Mouse (Mus musculus) forebrain, embryonic 16.5 days (tissue): ENCODE measurements around the gene Jpt2. TPM values are rescaled to one million over a fixed set of nuclear protein-coding genes. Genes with fewer than 3 reads are reported as not detected.

Source experiments
- ATAC-seq: fragments of 200-750 bp; cut with Nextera tagmentation; 2 replicates; pipeline ENCODE4 v1.8.0; 2017; ENCODE audit warnings: mild to moderate bottlenecking, moderate library complexity
- H3K27ac ChIP-seq: fragments of 300-500 bp; sonication (generic); 2 replicates; pipeline ENCODE4 v1.5.1; 2014; ENCODE audit warnings: low read length, control low read depth
- H3K27me3 ChIP-seq: fragments of 300-500 bp; sonication (generic); replicated peaks from 2 replicates; pipeline ENCODE4 v1.6.1; 2014; ENCODE audit warnings: low read length; ENCODE audit not compliant: control insufficient read depth, insufficient read depth
- H3K36me3 ChIP-seq: fragments of 300-500 bp; sonication (generic); 2 replicates; pipeline ENCODE4 v1.6.1; 2014; ENCODE audit not compliant: control insufficient read depth, insufficient read depth
- H3K4me1 ChIP-seq: fragments of 300-500 bp; sonication (generic); replicated peaks from 2 replicates; pipeline ENCODE4 v1.6.1; 2014; ENCODE audit warnings: low read length; ENCODE audit not compliant: control insufficient read depth, insufficient read depth
- H3K4me2 ChIP-seq: fragments of 300-500 bp; sonication (generic); 2 replicates; pipeline ENCODE4 v1.6.1; 2014; ENCODE audit warnings: mild to moderate bottlenecking, low read length, control low read depth
- H3K4me3 ChIP-seq: fragments of 300-500 bp; sonication (generic); replicated peaks from 2 replicates; pipeline ENCODE4 v1.5.1; 2014; ENCODE audit warnings: mild to moderate bottlenecking, low read length, control low read depth
- H3K9ac ChIP-seq: fragments of 300-500 bp; sonication (generic); replicated peaks from 2 replicates; pipeline ENCODE4 v1.6.1; 2014; ENCODE audit warnings: low read depth, low read length, control low read depth
- H3K9me3 ChIP-seq: fragments of 300-500 bp; sonication (generic); 2 replicates; pipeline ENCODE4 v1.6.1; 2016; ENCODE audit warnings: low read length; ENCODE audit not compliant: control insufficient read depth
- WGBS: fragments of 180-500 bp; shearing (Covaris S2); extraction: QIAGEN DNeasy Blood & Tissue Kit; methylation state at CpG from one replicate; pipeline ENCODE4 v1.1.7; 2014; 5-methylcytosine and 5-hydroxymethylcytosine counted together
- polyA plus RNA-seq: library from polyadenylated mRNA; unstranded; fragments of >200 nt; fragmentation: Nextera tagmentation; extraction: Ambion mirVana; gene quantifications from 2 replicates; pipeline ENCODE4 v1.2.1, GENCODE M21; 2015

The Jpt2 gene
- polyA plus RNA-seq, 1 experiment from 2014 or later = 99.1 TPM

DNA sequence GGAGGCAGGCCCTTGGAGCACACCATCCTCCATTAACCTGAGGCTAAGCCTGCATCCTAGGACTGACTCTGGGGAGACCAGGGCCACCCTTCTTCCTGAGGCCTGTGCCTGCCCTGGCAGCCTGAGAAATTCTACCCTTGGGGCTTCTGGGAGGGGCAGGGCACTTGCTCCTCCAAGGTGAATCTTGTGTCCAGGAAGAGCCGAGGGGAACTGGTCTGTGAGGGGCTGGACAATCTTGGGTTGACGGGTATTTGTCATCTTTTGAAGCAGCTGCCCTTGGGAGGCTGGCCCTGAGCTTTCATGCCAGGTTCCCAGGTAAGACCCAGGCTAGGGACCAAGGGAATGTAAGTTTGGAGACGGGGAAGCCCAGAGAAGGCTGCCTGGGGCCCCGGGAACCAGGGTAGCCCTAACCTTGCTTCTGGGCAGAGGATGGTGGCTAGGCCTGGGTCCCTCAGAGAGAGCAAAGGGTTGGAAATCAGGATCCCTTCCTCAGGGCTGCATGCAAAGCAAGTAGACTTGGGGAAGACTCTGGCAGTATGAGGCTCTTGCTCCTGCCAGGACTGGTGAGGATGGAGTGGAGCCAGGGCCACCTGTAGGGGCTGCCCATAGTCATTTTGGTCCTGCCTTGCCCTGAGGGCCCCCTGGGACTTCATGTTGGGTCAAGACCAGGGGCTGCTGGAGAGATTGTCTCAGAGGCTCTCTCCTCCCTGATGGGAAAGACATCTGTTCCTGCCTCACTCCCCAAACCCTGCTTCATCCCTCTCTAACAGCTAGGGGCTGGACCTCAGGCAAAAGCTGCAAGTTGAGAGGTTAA lies 62.2 kb downstream of the Jpt2 start:
- Histone ChIP-seq H3K4me1 (peaks cover 31% of the 10 kb centered on the region), H3K9me3 (no peaks in the 10 kb centered on the region), H3K4me3 (no peak overlapping the region), H3K27me3 (no peaks in the 10 kb centered on the region), H3K9ac (no peak overlapping the region), H3K4me2 (no peak overlapping the region), H3K27ac (no peak overlapping the region), H3K36me3 (peaks cover 30% of the 10 kb centered on the region)
- WGBS = 79% methylated on average over 4 of the region's 4 CpGs
- ATAC-seq = no peak

DNA sequence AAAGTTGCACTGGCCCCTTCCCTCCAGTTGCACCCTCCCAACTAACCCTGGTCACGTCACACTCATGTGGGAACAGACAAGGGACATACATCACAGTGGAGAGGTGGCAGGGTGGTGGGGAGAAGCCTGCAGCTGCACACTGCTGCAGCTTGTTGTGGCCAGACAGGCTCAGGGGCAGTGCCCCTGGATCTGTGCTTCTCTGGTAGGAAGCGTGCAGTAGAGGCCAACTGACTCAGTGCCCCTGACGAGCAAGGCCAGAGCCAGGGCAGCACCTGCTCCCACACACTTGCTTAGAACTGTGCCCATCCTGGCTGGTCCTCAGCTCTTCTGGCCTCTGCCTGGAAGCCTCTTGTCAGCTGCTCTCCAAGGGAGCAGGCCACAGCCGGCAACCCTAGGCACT lies 62.9 kb downstream of the Jpt2 start:
- no peak overlapping the region for H3K27ac ChIP-seq
- H3K4me3 ChIP-seq = peak overlapping the region; percentile 87
- WGBS = 77% methylated on average over 4 of the region's 4 CpGs
- peak overlapping the region; percentile 92 for H3K4me2 ChIP-seq
- ATAC-seq = no peak
- H3K9ac ChIP-seq = no peak overlapping the region
- H3K4me1 ChIP-seq = peaks cover 31% of the 10 kb centered on the region
- no peaks in the 10 kb centered on the region for H3K9me3 ChIP-seq
- peaks cover 29% of the 10 kb centered on the region for H3K36me3 ChIP-seq
- H3K27me3 ChIP-seq = no peaks in the 10 kb centered on the region

DNA sequence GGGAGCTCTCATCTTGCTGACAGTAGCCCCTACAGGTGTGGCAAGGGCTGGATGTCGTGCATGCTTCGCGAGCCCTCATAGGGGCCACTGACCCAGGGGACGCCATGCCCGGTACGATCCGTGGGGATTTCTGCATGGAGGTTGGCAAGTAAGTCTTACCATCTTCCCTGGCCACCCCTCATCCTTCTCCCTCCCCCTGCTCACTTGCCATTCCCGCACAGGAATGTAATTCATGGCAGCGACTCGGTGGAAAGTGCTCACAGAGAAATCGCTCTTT lies 63.6 kb downstream of the Jpt2 start:
- H3K4me2 ChIP-seq = peak overlapping the region; percentile 92
- 29% methylated on average over 11 of the region's 11 CpGs for WGBS
- no peak for ATAC-seq

DNA sequence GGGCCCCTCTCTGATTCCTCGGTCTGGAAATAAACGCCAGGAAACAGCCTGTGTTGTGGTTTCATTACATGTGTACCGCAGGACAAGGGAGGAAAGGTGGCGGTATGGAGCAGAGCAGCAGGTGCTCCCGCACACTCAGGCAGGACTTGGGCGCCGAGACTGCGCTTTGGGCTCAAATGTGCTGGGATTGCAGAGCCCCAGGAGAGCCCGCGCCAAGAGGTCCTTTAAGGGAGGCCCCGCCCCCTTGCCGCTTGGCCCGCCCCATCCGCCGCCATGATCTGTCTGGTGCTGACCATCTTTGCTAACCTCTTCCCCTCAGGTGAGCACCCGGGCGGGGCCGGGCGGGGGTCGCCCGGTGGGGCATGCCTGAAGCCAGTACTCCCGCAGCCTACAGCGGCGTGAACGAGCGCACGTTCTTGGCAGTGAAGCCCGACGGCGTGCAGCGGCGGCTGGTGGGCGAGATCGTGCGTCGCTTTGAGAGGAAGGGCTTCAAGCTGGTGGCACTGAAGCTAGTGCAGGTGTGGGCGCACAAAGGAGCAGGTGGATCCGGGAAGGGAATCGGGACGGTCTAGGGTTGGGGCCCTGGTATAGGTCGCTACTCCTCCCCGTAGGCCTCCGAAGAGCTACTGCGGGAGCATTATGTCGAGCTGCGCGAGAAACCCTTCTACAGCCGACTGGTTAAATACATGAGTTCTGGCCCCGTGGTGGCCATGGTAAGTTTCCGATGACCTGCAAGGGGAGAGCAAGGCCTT lies 64.1 kb downstream of the Jpt2 start, which contains the start of gene Nme3:
TSS of gene Nme3 (plus strand) at position 260 of the 752 bp plus-strand sequence.
- H3K4me1 ChIP-seq = peaks cover 31% of the 10 kb centered on the region
- no peaks in the 10 kb centered on the region for H3K9me3 ChIP-seq
- WGBS = under 1% methylated on average over 50 of the region's 50 CpGs
- peak within 1 kb of the TSS; percentile 87 for H3K27ac ChIP-seq
- H3K36me3 ChIP-seq = peaks cover 22% of the 10 kb centered on the region
- peak within 1 kb of the TSS; percentile 92 for H3K4me2 ChIP-seq
- peak within 1 kb of the TSS; percentile 87 for H3K4me3 ChIP-seq
- H3K27me3 ChIP-seq = no peaks in the 10 kb centered on the region
- H3K9ac ChIP-seq = peak within 1 kb of the TSS; percentile 84
- ATAC-seq = peak; percentile 75

More for the DNA sequence above, 63.6 kb downstream of the Jpt2 start:
- Histone ChIP-seq H3K4me1 (peaks cover 31% of the 10 kb centered on the region), H3K27ac (peak overlapping the region; percentile 87), H3K27me3 (no peaks in the 10 kb centered on the region), H3K9me3 (no peaks in the 10 kb centered on the region), H3K9ac (peak overlapping the region; percentile 84), H3K4me3 (peak overlapping the region; percentile 87), H3K36me3 (peaks cover 25% of the 10 kb centered on the region)

DNA sequence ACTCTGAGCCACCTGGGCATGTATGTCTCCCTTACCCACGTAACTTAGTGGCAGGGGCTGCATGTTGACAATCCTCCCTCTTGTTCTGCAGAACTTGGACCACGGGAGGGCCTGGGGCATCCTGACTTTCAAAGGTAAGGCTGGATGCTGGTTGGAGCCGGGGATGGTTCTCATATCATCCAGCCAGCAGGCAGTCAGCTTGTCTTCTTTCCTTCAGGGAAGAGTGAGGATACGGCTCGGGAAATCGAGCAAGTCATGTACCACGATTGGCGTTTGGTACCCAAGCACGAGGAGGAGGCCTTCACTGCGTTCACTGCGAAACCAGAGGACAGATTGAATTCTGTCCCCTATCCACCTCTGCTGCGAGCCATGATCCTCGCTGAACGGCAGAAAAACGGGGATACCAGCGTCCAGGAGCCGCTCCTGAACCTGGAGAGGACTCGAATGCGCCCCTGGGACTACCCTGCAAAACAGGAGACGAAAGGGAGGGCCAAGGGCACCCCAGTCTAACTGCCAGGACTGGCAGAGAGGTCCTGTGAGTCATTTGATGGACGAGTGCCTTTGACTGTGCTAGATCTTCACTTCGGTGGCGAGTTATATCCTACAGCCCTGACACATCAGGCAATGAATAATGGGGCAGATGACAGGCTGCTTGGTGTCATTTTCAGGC lies 64.8 kb downstream of the Jpt2 start:
- Histone ChIP-seq H3K36me3 (peaks cover 25% of the 10 kb centered on the region), H3K4me2 (peak overlapping the region; percentile 92), H3K4me1 (peaks cover 31% of the 10 kb centered on the region), H3K9ac (peak overlapping the region; percentile 84), H3K9me3 (no peaks in the 10 kb centered on the region), H3K4me3 (peak overlapping the region; percentile 87), H3K27ac (peak overlapping the region; percentile 77), H3K27me3 (no peaks in the 10 kb centered on the region)
- WGBS = 9% methylated on average over 23 of the region's 23 CpGs
- no peak for ATAC-seq

DNA sequence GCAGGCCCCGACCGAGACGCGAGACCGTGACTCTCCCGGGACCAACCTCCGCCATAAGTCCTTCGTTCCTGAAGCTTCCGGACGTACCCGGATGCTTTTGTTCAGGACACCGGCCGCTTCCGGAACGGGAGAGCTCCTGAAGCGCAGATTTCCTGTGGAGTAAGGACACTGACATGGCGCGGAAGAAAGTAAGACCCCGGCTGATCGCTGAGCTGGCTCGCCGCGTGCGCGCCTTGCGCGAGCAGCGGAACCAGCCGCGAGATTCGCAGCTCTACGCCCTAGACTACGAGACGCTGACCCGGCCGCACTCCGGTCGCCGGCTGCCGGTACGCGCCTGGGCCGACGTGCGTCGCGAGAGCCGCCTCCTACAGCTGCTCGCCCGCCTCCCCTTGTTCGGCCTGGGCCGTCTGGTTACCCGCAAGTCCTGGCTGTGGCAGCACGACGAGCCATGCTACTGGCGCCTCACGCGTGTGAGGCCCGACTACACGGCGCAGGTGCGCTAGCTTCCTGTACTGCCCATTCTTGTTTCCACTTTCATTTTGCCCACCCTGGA lies 65.4 kb downstream of the Jpt2 start, which contains the start of the genes Eme2 and Mrps34:
TSS of gene Eme2 (minus strand) at position 93 of the 553 bp plus-strand sequence.
TSS of gene Mrps34 (plus strand) at position 122 of the 553 bp plus-strand sequence.
- H3K4me1 ChIP-seq = peaks cover 31% of the 10 kb centered on the region
- WGBS = under 1% methylated on average over 62 of the region's 62 CpGs
- no peaks in the 10 kb centered on the region for H3K9me3 ChIP-seq
- H3K27me3 ChIP-seq = no peaks in the 10 kb centered on the region
- peak within 1 kb of the TSS; percentile 92 for H3K4me2 ChIP-seq
- peak within 1 kb of the TSS; percentile 87 for H3K4me3 ChIP-seq
- peak within 1 kb of the TSS; percentile 77 for H3K27ac ChIP-seq
- peaks cover 28% of the 10 kb centered on the region for H3K36me3 ChIP-seq
- peak; percentile 60 for ATAC-seq
- H3K9ac ChIP-seq = peak within 1 kb of the TSS; percentile 84

DNA sequence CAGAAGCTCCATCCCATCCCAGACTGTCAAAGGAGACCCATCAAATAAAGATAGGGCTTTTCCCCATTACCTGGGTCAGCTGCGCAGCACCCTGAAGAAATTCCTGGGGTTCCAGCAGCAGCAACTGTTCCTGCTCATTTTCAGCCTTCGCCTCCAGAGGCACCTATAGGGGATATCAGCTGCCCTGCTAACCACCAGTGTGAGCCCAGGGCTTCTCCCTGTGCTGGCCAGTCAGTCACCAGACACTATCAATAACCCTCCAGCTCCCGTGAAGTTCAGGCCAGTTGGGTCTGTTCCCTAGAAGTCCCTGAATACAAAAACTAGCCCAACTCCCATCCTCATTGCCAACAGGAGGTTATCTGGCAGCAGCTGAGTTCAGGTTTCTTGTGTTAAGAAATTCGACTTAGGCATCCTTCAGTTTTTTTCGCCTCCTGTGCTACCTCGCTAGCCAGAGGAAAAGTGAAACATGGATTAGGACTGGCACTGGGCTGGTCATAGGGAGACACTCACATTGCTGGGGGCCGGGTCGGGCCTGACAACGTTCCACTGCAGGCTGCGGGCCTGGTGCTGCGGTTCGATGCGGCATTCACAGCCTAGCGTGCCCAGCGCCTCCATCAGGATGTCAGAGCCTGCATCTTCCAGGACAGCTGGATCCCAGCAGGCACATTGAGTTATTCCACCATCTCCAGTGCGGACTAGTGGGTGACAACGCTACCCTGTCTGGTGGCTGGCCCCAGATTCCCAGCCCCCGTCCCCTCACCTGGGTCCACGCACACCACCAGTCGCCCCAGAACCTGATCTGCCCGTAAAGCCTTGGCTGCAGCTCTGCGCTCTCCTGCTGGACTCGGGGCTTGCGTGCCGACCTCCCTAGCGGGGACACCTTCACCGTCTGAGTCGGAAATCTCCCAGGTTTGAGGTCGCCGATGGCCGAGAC lies 66.2 kb downstream of the Jpt2 start:
- 11% methylated on average over 31 of the region's 31 CpGs for WGBS
- H3K9ac ChIP-seq = peak overlapping the region; percentile 84
- H3K4me1 ChIP-seq = peaks cover 31% of the 10 kb centered on the region
- no peaks in the 10 kb centered on the region for H3K27me3 ChIP-seq
- H3K36me3 ChIP-seq = peaks cover 29% of the 10 kb centered on the region
- H3K4me3 ChIP-seq = peak overlapping the region; percentile 87
- no peak for ATAC-seq
- H3K27ac ChIP-seq = peak overlapping the region; percentile 77
- H3K4me2 ChIP-seq = peak overlapping the region; percentile 92
- no peaks in the 10 kb centered on the region for H3K9me3 ChIP-seq

DNA sequence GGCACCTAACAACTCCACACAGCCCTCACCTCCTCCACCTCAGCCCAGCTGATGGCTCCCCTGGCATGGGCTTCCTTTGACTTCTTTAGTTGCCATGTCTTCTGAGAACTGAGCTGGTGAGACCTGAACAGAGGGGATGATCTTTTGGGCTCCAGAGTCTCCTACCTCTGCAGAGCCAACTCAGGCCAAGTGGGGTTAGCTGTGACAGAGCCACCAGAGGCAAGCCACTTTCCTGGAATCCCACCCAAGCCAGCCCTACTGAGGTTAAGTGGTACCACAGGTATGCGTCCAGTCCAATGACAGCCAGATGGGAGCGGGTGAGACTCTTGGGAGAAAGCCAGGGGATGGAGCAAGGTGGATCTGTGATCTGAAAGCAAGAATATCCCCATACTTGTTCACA lies 67.2 kb downstream of the Jpt2 start:
- Histone ChIP-seq H3K36me3 (peaks cover 22% of the 10 kb centered on the region), H3K4me3 (no peak overlapping the region)

More for the DNA sequence above, 67.2 kb downstream of the Jpt2 start:
- Histone ChIP-seq H3K9me3 (no peaks in the 10 kb centered on the region), H3K9ac (no peak overlapping the region), H3K27ac (no peak overlapping the region), H3K4me2 (no peak overlapping the region), H3K4me1 (peaks cover 31% of the 10 kb centered on the region), H3K27me3 (no peaks in the 10 kb centered on the region)
- no peak for ATAC-seq
- WGBS = 98% methylated on average over 2 of the region's 2 CpGs
